Mouse (Mus musculus) kidney, adult 18-20 months (tissue): Measurements from ENCODE around the gene Aurkaip1.

ENCODE experiments used
- DNase-seq: peaks from one replicate; pipeline ENCODE4 v3.0.0; 2021

The Aurkaip1 gene

GRCm38 (mm10) chr4:155830596-155830995 is 476 bp upstream of the Aurkaip1 start:
- no peak for DNase-seq

- no peak for DNase-seq
These were observed 759 bp downstream of the Aurkaip1 start for GRCm38 (mm10) chr4:155831831-155832230.

- DNase-seq, result no peak
These were observed 1.2 kb downstream of the Aurkaip1 start for GRCm38 (mm10) chr4:155832321-155832720.

- DNase-seq, result no peak
These were observed 2.2 kb downstream of the Aurkaip1 start for GRCm38 (mm10) chr4:155833234-155833633.

- peak; percentile 84 for DNase-seq
These were observed 2.8 kb downstream of the Aurkaip1 start for GRCm38 (mm10) chr4:155833836-155834235.

GRCm38 (mm10) chr4:155837404-155838010 is 6.4 kb downstream of the Aurkaip1 start:
- DNase-seq, result peak; percentile 39

GRCm38 (mm10) chr4:155838187-155839153 is 7.4 kb downstream of the Aurkaip1 start:
- no peak for DNase-seq

- DNase-seq, result peak; percentile 72
These were observed 8.4 kb downstream of the Aurkaip1 start, which contains the start of gene Mxra8 for GRCm38 (mm10) chr4:155839483-155839910. TSS of gene Mxra8 (plus strand) at chr4:155839680.

- no peak for DNase-seq
These were observed 9.3 kb downstream of the Aurkaip1 start for GRCm38 (mm10) chr4:155840076-155841002.

- peak; percentile 70 for DNase-seq
These were observed 10.0 kb downstream of the Aurkaip1 start for GRCm38 (mm10) chr4:155841003-155841454.

GRCm38 (mm10) chr4:155841651-155842270 is 10.7 kb downstream of the Aurkaip1 start:
- no peak for DNase-seq

GRCm38 (mm10) chr4:155843231-155843630 is 12.2 kb downstream of the Aurkaip1 start:
- DNase-seq, result peak; percentile 59

GRCm38 (mm10) chr4:155846871-155847578 is 16.0 kb downstream of the Aurkaip1 start, which contains the start of gene Dvl1:
TSS of gene Dvl1 (plus strand) at chr4:155847402.
- peak; percentile 93 for DNase-seq

GRCm38 (mm10) chr4:155847591-155848352 is 16.7 kb downstream of the Aurkaip1 start:
- peak; percentile 65 for DNase-seq

- peak; percentile 64 for DNase-seq
These were observed 17.5 kb downstream of the Aurkaip1 start for GRCm38 (mm10) chr4:155848434-155849095.

- no peak for DNase-seq
These were observed 18.3 kb downstream of the Aurkaip1 start for GRCm38 (mm10) chr4:155849391-155849790.

- DNase-seq, result peak; percentile 55
These were observed 18.9 kb downstream of the Aurkaip1 start for GRCm38 (mm10) chr4:155849792-155850451.

GRCm38 (mm10) chr4:155851368-155851767 is 20.3 kb downstream of the Aurkaip1 start:
- DNase-seq, result no peak

GRCm38 (mm10) chr4:155851951-155852411 is 20.9 kb downstream of the Aurkaip1 start:
- DNase-seq, result peak; percentile 72
